Mouse (Mus musculus): ENCODE measurements at regions not wholly inside any gene's neighbourhood (a gene's known extent, or its start where the extent isn't known, plus 50 kb on each side); places are given as distances from the start of the nearest gene placed in this dataset.
"Not testable (repeated sequence)": the region's sequence is repeated elsewhere in the genome, so short reads cannot be mapped to it uniquely, and the experiment has no call there.

- Histone ChIP-seq H3K27me3 (replicated peaks; ENCODE audit: control insufficient read depth, insufficient read depth, low read length) (no peaks in the 10 kb centered on the region), H3K9ac (ENCODE audit: low read length) (no peak overlapping the region), H3K27ac (ENCODE audit: low read depth) (no peak overlapping the region), H3K36me3 (ENCODE audit: control insufficient read depth, insufficient read depth, low read length) (no peaks in the 10 kb centered on the region), H3K9me3 (ENCODE audit: control insufficient read depth, low read length) (peaks cover 3% of the 10 kb centered on the region), H3K4me3 (ENCODE audit: low read depth, low read length) (no peak overlapping the region), H3K4me2 (ENCODE audit: low read length) (no peak overlapping the region), H3K4me1 (replicated peaks; ENCODE audit: control insufficient read depth, insufficient read depth, low read length) (no peaks in the 10 kb centered on the region; the same call in 1 of the 2 replicates)
- DNase-seq (ENCODE audit: low spot score) (no peak), ATAC-seq (replicated peaks; ENCODE audit: low FRiP score, low TSS enrichment, low read depth) (no peak)
- 37% methylated on average over 12 of the region's 12 CpGs for WGBS
These were observed 64.9 kb upstream of the Cpm start for GRCm38 (mm10) chr10:117564118-117565040.

- Histone ChIP-seq H3K9me3 (ENCODE audit: control insufficient read depth, low read length) (peaks cover 3% of the 10 kb centered on the region), H3K27ac (ENCODE audit: low read depth) (no peak overlapping the region), H3K27me3 (replicated peaks; ENCODE audit: control insufficient read depth, insufficient read depth, low read length) (no peaks in the 10 kb centered on the region), H3K4me2 (ENCODE audit: low read length) (no peak overlapping the region), H3K4me1 (replicated peaks; ENCODE audit: control insufficient read depth, insufficient read depth, low read length) (no peaks in the 10 kb centered on the region; the same call in 1 of the 2 replicates), H3K9ac (ENCODE audit: low read length) (no peak overlapping the region), H3K36me3 (ENCODE audit: control insufficient read depth, insufficient read depth, low read length) (no peaks in the 10 kb centered on the region), H3K4me3 (ENCODE audit: low read depth, low read length) (no peak overlapping the region)
- WGBS = 45% methylated on average over 8 of the region's 8 CpGs
- no peak for ATAC-seq (replicated peaks; ENCODE audit: low FRiP score, low TSS enrichment, low read depth)
- DNase-seq (ENCODE audit: low spot score) = no peak
These were observed 65.7 kb upstream of the Cpm start for GRCm38 (mm10) chr10:117563429-117564117.

GRCm38 (mm10) chr10:117562850-117563248, 66.5 kb upstream of the Cpm start:
- DNase-seq (ENCODE audit: low spot score); H3K4me2 ChIP-seq (ENCODE audit: low read length); H3K27me3 ChIP-seq (replicated peaks; ENCODE audit: control insufficient read depth, insufficient read depth, low read length); ATAC-seq (replicated peaks; ENCODE audit: low FRiP score, low TSS enrichment, low read depth); H3K4me1 ChIP-seq (replicated peaks; ENCODE audit: control insufficient read depth, insufficient read depth, low read length); H3K9me3 ChIP-seq (ENCODE audit: control insufficient read depth, low read length); H3K27ac ChIP-seq (ENCODE audit: low read depth); H3K36me3 ChIP-seq (ENCODE audit: control insufficient read depth, insufficient read depth, low read length); H3K4me3 ChIP-seq (ENCODE audit: low read depth, low read length); H3K9ac ChIP-seq (ENCODE audit: low read length): not testable (repeated sequence)
- WGBS = 75% methylated on average over 3 of the region's 3 CpGs

- no peak overlapping the region for H3K27ac ChIP-seq (ENCODE audit: low read depth)
- H3K9me3 ChIP-seq (ENCODE audit: control insufficient read depth, low read length) = peaks cover 3% of the 10 kb centered on the region
- ATAC-seq (replicated peaks; ENCODE audit: low FRiP score, low TSS enrichment, low read depth) (no peak), DNase-seq (ENCODE audit: low spot score) (no peak)
- H3K4me2 ChIP-seq (ENCODE audit: low read length) = no peak overlapping the region
- H3K27me3 ChIP-seq (replicated peaks; ENCODE audit: control insufficient read depth, insufficient read depth, low read length) = no peaks in the 10 kb centered on the region
- no peak overlapping the region for H3K4me3 ChIP-seq (ENCODE audit: low read depth, low read length)
- no peak overlapping the region for H3K9ac ChIP-seq (ENCODE audit: low read length)
- 77% methylated on average over 13 of the region's 13 CpGs for WGBS
- no peaks in the 10 kb centered on the region for H3K36me3 ChIP-seq (ENCODE audit: control insufficient read depth, insufficient read depth, low read length)
- H3K4me1 ChIP-seq (replicated peaks; ENCODE audit: control insufficient read depth, insufficient read depth, low read length) = no peaks in the 10 kb centered on the region; the same call in 1 of the 2 replicates
These were observed 67.1 kb upstream of the Cpm start for GRCm38 (mm10) chr10:117561909-117562849.

GRCm38 (mm10) chr10:117561279-117561820, 68.0 kb upstream of the Cpm start:
- ATAC-seq (replicated peaks; ENCODE audit: low FRiP score, low TSS enrichment, low read depth) = no peak
- 78% methylated on average over 5 of the region's 5 CpGs for WGBS
- no peak overlapping the region for H3K4me2 ChIP-seq (ENCODE audit: low read length)

GRCm38 (mm10) chr10:117560396-117561278, 68.7 kb upstream of the Cpm start:
- no peak overlapping the region for H3K9ac ChIP-seq (ENCODE audit: low read length)
- no peaks in the 10 kb centered on the region for H3K27me3 ChIP-seq (replicated peaks; ENCODE audit: control insufficient read depth, insufficient read depth, low read length)
- no peaks in the 10 kb centered on the region for H3K36me3 ChIP-seq (ENCODE audit: control insufficient read depth, insufficient read depth, low read length)
- 48% methylated on average over 9 of the region's 9 CpGs for WGBS
- H3K9me3 ChIP-seq (ENCODE audit: control insufficient read depth, low read length) = no peaks in the 10 kb centered on the region
- H3K4me2 ChIP-seq (ENCODE audit: low read length) = no peak overlapping the region
- H3K4me1 ChIP-seq (replicated peaks; ENCODE audit: control insufficient read depth, insufficient read depth, low read length) = no peaks in the 10 kb centered on the region; the same call in 1 of the 2 replicates
- no peak overlapping the region for H3K27ac ChIP-seq (ENCODE audit: low read depth)
- ATAC-seq (replicated peaks; ENCODE audit: low FRiP score, low TSS enrichment, low read depth) (no peak), DNase-seq (ENCODE audit: low spot score) (no peak)
- H3K4me3 ChIP-seq (ENCODE audit: low read depth, low read length) = no peak overlapping the region

More at GRCm38 (mm10) chr10:117561279-117561820, 68.0 kb upstream of the Cpm start:
- no peak overlapping the region for H3K9ac ChIP-seq (ENCODE audit: low read length)
- H3K27me3 ChIP-seq (replicated peaks; ENCODE audit: control insufficient read depth, insufficient read depth, low read length) = no peaks in the 10 kb centered on the region
- H3K9me3 ChIP-seq (ENCODE audit: control insufficient read depth, low read length) = peaks cover 2% of the 10 kb centered on the region
- no peak overlapping the region for H3K27ac ChIP-seq (ENCODE audit: low read depth)
- DNase-seq (ENCODE audit: low spot score) = no peak
- no peak overlapping the region for H3K4me3 ChIP-seq (ENCODE audit: low read depth, low read length)
- H3K36me3 ChIP-seq (ENCODE audit: control insufficient read depth, insufficient read depth, low read length) = no peaks in the 10 kb centered on the region
- H3K4me1 ChIP-seq (replicated peaks; ENCODE audit: control insufficient read depth, insufficient read depth, low read length) = no peaks in the 10 kb centered on the region; the same call in 1 of the 2 replicates

- Histone ChIP-seq H3K4me3 (ENCODE audit: low read depth, low read length) (no peak overlapping the region), H3K4me1 (replicated peaks; ENCODE audit: control insufficient read depth, insufficient read depth, low read length) (no peaks in the 10 kb centered on the region; the same call in 1 of the 2 replicates), H3K27ac (ENCODE audit: low read depth) (no peak overlapping the region), H3K9ac (ENCODE audit: low read length) (no peak overlapping the region), H3K4me2 (ENCODE audit: low read length) (no peak overlapping the region), H3K36me3 (ENCODE audit: control insufficient read depth, insufficient read depth, low read length) (no peaks in the 10 kb centered on the region), H3K9me3 (ENCODE audit: control insufficient read depth, low read length) (no peaks in the 10 kb centered on the region), H3K27me3 (replicated peaks; ENCODE audit: control insufficient read depth, insufficient read depth, low read length) (no peaks in the 10 kb centered on the region)
- ATAC-seq (replicated peaks; ENCODE audit: low FRiP score, low TSS enrichment, low read depth) (no peak), DNase-seq (ENCODE audit: low spot score) (peak; percentile 55)
- WGBS = 46% methylated on average over 17 of the region's 17 CpGs
These were observed 69.5 kb upstream of the Cpm start for GRCm38 (mm10) chr10:117559615-117560395.

Data from intestine, embryonic 14.5 days (tissue).